Mouse (Mus musculus) stomach, postnatal 0 days (tissue): ENCODE results near the gene Maff.

Experiments
- CTCF ChIP-seq: IDR thresholded peaks from 2 replicates; pipeline ENCODE4 v1.5.1; 2016; ENCODE audit warnings: antibody characterized with exemption, low read depth, mild to moderate bottlenecking, moderate library complexity
- EP300 ChIP-seq: optimal IDR thresholded peaks from 2 replicates; pipeline ENCODE3; 2016; ENCODE audit warnings: antibody characterized with exemption

DNA sequence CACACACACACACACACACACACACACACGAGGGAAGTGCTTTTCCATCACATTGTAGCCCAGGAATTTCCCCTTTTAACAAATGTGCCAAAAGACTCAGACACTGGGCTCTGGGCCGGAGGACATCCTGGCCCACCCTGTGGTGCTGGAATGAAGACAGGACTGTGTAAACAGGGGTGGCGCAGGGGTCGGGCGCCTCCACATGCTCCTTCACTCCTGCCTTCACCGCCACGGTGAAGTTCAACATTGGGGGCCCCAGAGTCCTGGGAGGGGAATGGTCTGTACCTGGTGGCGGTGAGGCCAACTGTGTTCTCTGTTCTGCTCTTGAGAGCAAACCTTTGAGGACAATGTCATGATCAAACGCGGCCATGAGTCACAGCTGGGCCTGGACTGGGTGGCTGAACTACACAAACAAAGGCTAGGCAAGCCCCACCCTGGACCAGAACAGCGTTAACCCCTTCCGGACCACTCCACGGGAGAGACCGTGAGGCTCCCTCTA, 21.9 kb downstream of the Maff start:
- TF ChIP-seq CTCF (peak; percentile 29; the same call in 1 of the 2 replicates), EP300 (no peak)
